Mouse (Mus musculus) hindbrain, embryonic 16.5 days (tissue): ENCODE measurements around the gene Gm12258. TPM values are rescaled to one million over a fixed set of nuclear protein-coding genes. Genes with fewer than 3 reads are reported as not detected.
"Not testable (repeated sequence)": the region's sequence is repeated elsewhere in the genome, so short reads cannot be mapped to it uniquely, and the experiment has no call there.

ENCODE experiments used
- ATAC-seq: fragments of 200-750 bp; cut with Nextera tagmentation; 2 replicates; pipeline ENCODE4 v1.8.0; 2017; ENCODE audit warnings: moderate TSS enrichment, moderate library complexity
- H3K27ac ChIP-seq: fragments of 300-500 bp; sonication (generic); 2 replicates; pipeline ENCODE4 v1.5.1; 2014; ENCODE audit warnings: low read depth, mild to moderate bottlenecking, control low read depth, low read length, moderate library complexity
- H3K27me3 ChIP-seq: fragments of 300-500 bp; sonication (generic); replicated peaks from 2 replicates; pipeline ENCODE4 v1.6.1; 2014; ENCODE audit warnings: low read length; ENCODE audit not compliant: control insufficient read depth, insufficient read depth
- H3K36me3 ChIP-seq: fragments of 300-500 bp; sonication (generic); 2 replicates; pipeline ENCODE4 v1.6.1; 2014; ENCODE audit warnings: mild to moderate bottlenecking, low read length, moderate library complexity, mixed read lengths; ENCODE audit not compliant: control insufficient read depth, insufficient read depth
- H3K4me1 ChIP-seq: fragments of 300-500 bp; sonication (generic); 2 replicates; pipeline ENCODE4 v1.6.1; 2014; ENCODE audit warnings: low read depth, low read length; ENCODE audit not compliant: control insufficient read depth, insufficient read depth
- H3K4me2 ChIP-seq: fragments of 300-500 bp; sonication (generic); 2 replicates; pipeline ENCODE4 v1.6.1; 2014; ENCODE audit warnings: mild to moderate bottlenecking, low read length, control low read depth, moderate library complexity
- H3K4me3 ChIP-seq: fragments of 300-500 bp; sonication (generic); 2 replicates; pipeline ENCODE4 v1.5.1; 2014; ENCODE audit warnings: mild to moderate bottlenecking, low read length, control low read depth, moderate library complexity
- H3K9ac ChIP-seq: fragments of 300-500 bp; sonication (generic); 2 replicates; pipeline ENCODE4 v1.6.1; 2014; ENCODE audit warnings: low read depth, mild to moderate bottlenecking, control low read depth, low read length, moderate library complexity
- H3K9me3 ChIP-seq: fragments of 300-500 bp; sonication (generic); 2 replicates; pipeline ENCODE4 v1.6.1; 2014; ENCODE audit warnings: mild to moderate bottlenecking, low read length, moderate library complexity; ENCODE audit not compliant: control insufficient read depth
- WGBS: fragments of 180-500 bp; shearing (Covaris S2); extraction: QIAGEN DNeasy Blood & Tissue Kit; methylation state at CpG from one replicate; pipeline ENCODE4 v1.1.7; 2014; 5-methylcytosine and 5-hydroxymethylcytosine counted together
- polyA plus RNA-seq: library from polyadenylated mRNA; unstranded; fragments of >200 nt; fragmentation: Nextera tagmentation; extraction: Ambion mirVana; gene quantifications from 2 replicates; pipeline ENCODE4 v1.2.1, GENCODE M21; 2015

Gm12258 gene
- 19.8 and 22.3 TPM in 2 replicates for polyA plus RNA-seq

GRCm38 (mm10) chr11:58846919-58847461 is at the start of gene Gm12258:
Gm12258 (plus strand) TSS chr11:58847158.
- peak; percentile 100 for ATAC-seq
- 0% methylated on average over 24 of the region's 24 CpGs for WGBS
- no peaks in the 10 kb centered on the region for H3K9me3 ChIP-seq

GRCm38 (mm10) chr11:58799747-58800146 is 47.2 kb upstream of the Gm12258 start:
- H3K9ac ChIP-seq = no peak overlapping the region
- no peak overlapping the region for H3K27ac ChIP-seq
- H3K4me2 ChIP-seq = no peak overlapping the region
- no peaks in the 10 kb centered on the region for H3K36me3 ChIP-seq
- H3K27me3 ChIP-seq = no peaks in the 10 kb centered on the region
- WGBS = 85% methylated on average over 5 of the region's 5 CpGs
- peaks cover 7% of the 10 kb centered on the region for H3K4me1 ChIP-seq
- H3K4me3 ChIP-seq = no peak overlapping the region
- ATAC-seq = no peak
- H3K9me3 ChIP-seq = no peaks in the 10 kb centered on the region

More at GRCm38 (mm10) chr11:58846919-58847461, at the start of gene Gm12258:
- Histone ChIP-seq H3K4me1 (peaks cover 5% of the 10 kb centered on the region), H3K9ac (peak within 1 kb of the TSS; percentile 86), H3K27me3 (no peaks in the 10 kb centered on the region), H3K4me3 (peak within 1 kb of the TSS; percentile 74), H3K36me3 (peaks cover 19% of the 10 kb centered on the region), H3K4me2 (peak within 1 kb of the TSS; percentile 55), H3K27ac (peak within 1 kb of the TSS; percentile 85)

- 0 out of 2 replicates have a peak within 1 kb of the TSS, but pooled peaks have one; percentile 9 for H3K9ac ChIP-seq
- H3K27ac ChIP-seq = no peak within 1 kb of the TSS
- no peaks in the 10 kb centered on the region for H3K27me3 ChIP-seq
- no peaks in the 10 kb centered on the region for H3K36me3 ChIP-seq
- peak within 1 kb of the TSS; percentile 45 for H3K4me2 ChIP-seq
- peak within 1 kb of the TSS; percentile 7; the same call in 1 of the 2 replicates for H3K4me3 ChIP-seq
- WGBS = 27% methylated on average over 14 of the region's 14 CpGs
- no peaks in the 10 kb centered on the region for H3K9me3 ChIP-seq
- peak; percentile 90 for ATAC-seq
- peaks cover 7% of the 10 kb centered on the region for H3K4me1 ChIP-seq
These were observed 45.3 kb upstream of the Gm12258 start, which contains the start of gene Fam183b for GRCm38 (mm10) chr11:58801558-58802228. Fam183b (minus strand) TSS chr11:58801960.

- Histone ChIP-seq H3K4me1 (peaks cover 7% of the 10 kb centered on the region), H3K27me3 (no peaks in the 10 kb centered on the region), H3K4me3 (no peak overlapping the region), H3K4me2 (no peak overlapping the region), H3K9ac (no peak overlapping the region), H3K36me3 (no peaks in the 10 kb centered on the region), H3K27ac (no peak overlapping the region), H3K9me3 (no peaks in the 10 kb centered on the region)
- 74% methylated on average over 4 of the region's 4 CpGs for WGBS
- ATAC-seq = no peak
These were observed 43.1 kb upstream of the Gm12258 start for GRCm38 (mm10) chr11:58803871-58804270.

- ATAC-seq = no peak
- Histone ChIP-seq H3K36me3 (no peaks in the 10 kb centered on the region), H3K4me2 (no peak overlapping the region), H3K4me1 (peaks cover 7% of the 10 kb centered on the region), H3K4me3 (no peak overlapping the region), H3K9ac (no peak overlapping the region), H3K9me3 (no peaks in the 10 kb centered on the region), H3K27ac (no peak overlapping the region), H3K27me3 (no peaks in the 10 kb centered on the region)
- 93% methylated on average over 2 of the region's 2 CpGs for WGBS
These were observed 42.6 kb upstream of the Gm12258 start for GRCm38 (mm10) chr11:58804393-58804792.

GRCm38 (mm10) chr11:58812001-58812400 is 35.0 kb upstream of the Gm12258 start:
- 9% methylated on average over 1 of the region's 1 CpGs for WGBS

GRCm38 (mm10) chr11:58814700-58815099 is 32.3 kb upstream of the Gm12258 start, which contains the start of gene Olfr313:
Olfr313 (plus strand) TSS chr11:58815000.
- WGBS = 65% methylated on average over 1 of the region's 1 CpGs
- H3K27ac ChIP-seq, H3K9ac ChIP-seq, H3K4me1 ChIP-seq, ATAC-seq, H3K27me3 ChIP-seq, H3K4me2 ChIP-seq, H3K9me3 ChIP-seq, H3K4me3 ChIP-seq, H3K36me3 ChIP-seq: not testable (repeated sequence)

More at GRCm38 (mm10) chr11:58812001-58812400, 35.0 kb upstream of the Gm12258 start:
- Histone ChIP-seq H3K4me3 (no peak overlapping the region), H3K9me3 (no peaks in the 10 kb centered on the region), H3K4me1 (no peaks in the 10 kb centered on the region), H3K27me3 (no peaks in the 10 kb centered on the region), H3K36me3 (no peaks in the 10 kb centered on the region), H3K27ac (no peak overlapping the region), H3K4me2 (no peak overlapping the region), H3K9ac (no peak overlapping the region)
- no peak for ATAC-seq

- ATAC-seq = no peak
- H3K4me3 ChIP-seq = no peak overlapping the region
- WGBS = 85% methylated on average over 1 of the region's 1 CpGs
- H3K4me1 ChIP-seq = no peaks in the 10 kb centered on the region
- H3K9ac ChIP-seq = no peak overlapping the region
- no peaks in the 10 kb centered on the region for H3K9me3 ChIP-seq
- no peak overlapping the region for H3K27ac ChIP-seq
- no peak overlapping the region for H3K4me2 ChIP-seq
- no peaks in the 10 kb centered on the region for H3K36me3 ChIP-seq
- no peaks in the 10 kb centered on the region for H3K27me3 ChIP-seq
These were observed 31.3 kb upstream of the Gm12258 start for GRCm38 (mm10) chr11:58815676-58816075.

- H3K4me2 ChIP-seq = not testable (repeated sequence)
These were observed 18.0 kb upstream of the Gm12258 start, which contains the start of gene Olfr312 for GRCm38 (mm10) chr11:58828937-58829336. Olfr312 (plus strand) TSS chr11:58829237.

More at GRCm38 (mm10) chr11:58828937-58829336, 18.0 kb upstream of the Gm12258 start, which contains the start of gene Olfr312:
- not testable (repeated sequence) for H3K4me1 ChIP-seq, H3K9ac ChIP-seq, H3K36me3 ChIP-seq, H3K27me3 ChIP-seq, ATAC-seq, H3K4me3 ChIP-seq, H3K9me3 ChIP-seq, H3K27ac ChIP-seq
